Mouse (Mus musculus): ENCODE measurements at regions not wholly inside any gene's neighbourhood (a gene's known extent, or its start where the extent isn't known, plus 50 kb on each side); places are given as distances from the start of the nearest gene placed in this dataset.

GRCm38 (mm10) chr9:14116097-14116840, 158.6 kb upstream of the Sesn3 start:
- H3K27me3 ChIP-seq (ENCODE audit: control insufficient read depth, insufficient read depth, low read length): no peaks in the 10 kb centered on the region
- TF ChIP-seq POLR2A (IDR thresholded peaks at IDR 0.05; ENCODE audit: borderline replicate concordance, extremely low read depth, insufficient read depth, insufficient read length): no peak
- ATAC-seq (ENCODE audit: low FRiP score, low read depth) (no peak), DNase-seq (ENCODE audit: low spot score) (no peak)
- 79% methylated on average over 8 of the region's 8 CpGs for WGBS
- H3K9ac ChIP-seq (ENCODE audit: low read depth, low read length, severe bottlenecking): no peak overlapping the region
- no peak overlapping the region for H3K4me3 ChIP-seq (replicated peaks; ENCODE audit: low read length)
- H3K9me3 ChIP-seq (ENCODE audit: control insufficient read depth, low read length): no peaks in the 10 kb centered on the region
- no peaks in the 10 kb centered on the region for H3K4me1 ChIP-seq (ENCODE audit: control insufficient read depth, insufficient read depth, low read length)
- H3K27ac ChIP-seq (replicated peaks; ENCODE audit: low read depth, low read length): no peak overlapping the region
- no peaks in the 10 kb centered on the region for H3K36me3 ChIP-seq (ENCODE audit: control insufficient read depth, insufficient read depth, low read length)
- no peak overlapping the region for H3K4me2 ChIP-seq (replicated peaks; ENCODE audit: low read depth, low read length, severe bottlenecking)

GRCm38 (mm10) chr9:14133372-14133771, 141.5 kb upstream of the Sesn3 start:
- no peak for TF ChIP-seq POLR2A (IDR thresholded peaks at IDR 0.05; ENCODE audit: borderline replicate concordance, extremely low read depth, insufficient read depth, insufficient read length)
- ATAC-seq (ENCODE audit: low FRiP score, low read depth) (no peak), DNase-seq (ENCODE audit: low spot score) (no peak)
- no peak overlapping the region for H3K27ac ChIP-seq (replicated peaks; ENCODE audit: low read depth, low read length)
- no peak overlapping the region for H3K9ac ChIP-seq (ENCODE audit: low read depth, low read length, severe bottlenecking)
- H3K36me3 ChIP-seq (ENCODE audit: control insufficient read depth, insufficient read depth, low read length): no peaks in the 10 kb centered on the region
- no peaks in the 10 kb centered on the region for H3K4me1 ChIP-seq (ENCODE audit: control insufficient read depth, insufficient read depth, low read length)
- WGBS: 85% methylated on average over 5 of the region's 5 CpGs
- H3K4me3 ChIP-seq (replicated peaks; ENCODE audit: low read length): no peak overlapping the region
- no peaks in the 10 kb centered on the region for H3K27me3 ChIP-seq (ENCODE audit: control insufficient read depth, insufficient read depth, low read length)
- H3K9me3 ChIP-seq (ENCODE audit: control insufficient read depth, low read length): peaks cover 9% of the 10 kb centered on the region; the same call in 1 of the 2 replicates
- H3K4me2 ChIP-seq (replicated peaks; ENCODE audit: low read depth, low read length, severe bottlenecking): no peak overlapping the region

- Histone ChIP-seq H3K9ac (ENCODE audit: low read depth, low read length, severe bottlenecking) (no peak overlapping the region), H3K27me3 (ENCODE audit: control insufficient read depth, insufficient read depth, low read length) (no peaks in the 10 kb centered on the region), H3K36me3 (ENCODE audit: control insufficient read depth, insufficient read depth, low read length) (no peaks in the 10 kb centered on the region), H3K27ac (replicated peaks; ENCODE audit: low read depth, low read length) (no peak overlapping the region), H3K4me3 (replicated peaks; ENCODE audit: low read length) (no peak overlapping the region), H3K9me3 (ENCODE audit: control insufficient read depth, low read length) (peaks cover 9% of the 10 kb centered on the region; the same call in 1 of the 2 replicates), H3K4me1 (ENCODE audit: control insufficient read depth, insufficient read depth, low read length) (no peaks in the 10 kb centered on the region), H3K4me2 (replicated peaks; ENCODE audit: low read depth, low read length, severe bottlenecking) (no peak overlapping the region)
- DNase-seq (ENCODE audit: low spot score) (no peak), ATAC-seq (ENCODE audit: low FRiP score, low read depth) (no peak)
- WGBS: 55% methylated on average over 6 of the region's 6 CpGs
- no peak for TF ChIP-seq POLR2A (IDR thresholded peaks at IDR 0.05; ENCODE audit: borderline replicate concordance, extremely low read depth, insufficient read depth, insufficient read length)
These were observed 139.9 kb upstream of the Sesn3 start for GRCm38 (mm10) chr9:14134894-14135450.

- H3K9ac ChIP-seq (ENCODE audit: low read depth, low read length, severe bottlenecking): no peak overlapping the region
- ATAC-seq (ENCODE audit: low FRiP score, low read depth): no peak
- no peaks in the 10 kb centered on the region for H3K4me1 ChIP-seq (ENCODE audit: control insufficient read depth, insufficient read depth, low read length)
- H3K4me2 ChIP-seq (replicated peaks; ENCODE audit: low read depth, low read length, severe bottlenecking): no peak overlapping the region
- TF ChIP-seq POLR2A (IDR thresholded peaks at IDR 0.05; ENCODE audit: borderline replicate concordance, extremely low read depth, insufficient read depth, insufficient read length): no peak
- H3K27ac ChIP-seq (replicated peaks; ENCODE audit: low read depth, low read length): no peak overlapping the region
- H3K4me3 ChIP-seq (replicated peaks; ENCODE audit: low read length): no peak overlapping the region
- WGBS: 91% methylated on average over 4 of the region's 4 CpGs
- H3K27me3 ChIP-seq (ENCODE audit: control insufficient read depth, insufficient read depth, low read length): no peaks in the 10 kb centered on the region
- no peaks in the 10 kb centered on the region for H3K9me3 ChIP-seq (ENCODE audit: control insufficient read depth, low read length)
- no peaks in the 10 kb centered on the region for H3K36me3 ChIP-seq (ENCODE audit: control insufficient read depth, insufficient read depth, low read length)
- DNase-seq (ENCODE audit: low spot score): no peak
These were observed 133.5 kb upstream of the Sesn3 start for GRCm38 (mm10) chr9:14141321-14141720.

- H3K4me2 ChIP-seq (replicated peaks; ENCODE audit: low read depth, low read length, severe bottlenecking): no peak overlapping the region
- no peak for TF ChIP-seq POLR2A (IDR thresholded peaks at IDR 0.05; ENCODE audit: borderline replicate concordance, extremely low read depth, insufficient read depth, insufficient read length)
- H3K9ac ChIP-seq (ENCODE audit: low read depth, low read length, severe bottlenecking): no peak overlapping the region
- 59% methylated on average over 2 of the region's 2 CpGs for WGBS
- H3K27me3 ChIP-seq (ENCODE audit: control insufficient read depth, insufficient read depth, low read length): no peaks in the 10 kb centered on the region
- H3K36me3 ChIP-seq (ENCODE audit: control insufficient read depth, insufficient read depth, low read length): no peaks in the 10 kb centered on the region
- no peaks in the 10 kb centered on the region for H3K9me3 ChIP-seq (ENCODE audit: control insufficient read depth, low read length)
- ATAC-seq (ENCODE audit: low FRiP score, low read depth) (no peak), DNase-seq (ENCODE audit: low spot score) (no peak)
- no peaks in the 10 kb centered on the region for H3K4me1 ChIP-seq (ENCODE audit: control insufficient read depth, insufficient read depth, low read length)
- H3K27ac ChIP-seq (replicated peaks; ENCODE audit: low read depth, low read length): no peak overlapping the region
- no peak overlapping the region for H3K4me3 ChIP-seq (replicated peaks; ENCODE audit: low read length)
These were observed 130.9 kb upstream of the Sesn3 start for GRCm38 (mm10) chr9:14143988-14144387.

Measured in limb, embryonic 14.5 days (tissue).